ENCODE assay signal across 18 mouse cellular contexts in genomic region chr9:25262087-25262486, GRCm38 (mm10). TPM values are rescaled to one million over a fixed set of nuclear protein-coding genes. Genes with fewer than 3 reads are reported as not detected.
DNase-seq lines count a peak whose midpoint lies in the region; ATAC-seq lines count a peak whose summit lies in the region.
"Had no signal": no experiment of that assay in that cellular context is flagged by ENCODE, and none has a peak within 500 bp of the region (broad histone marks: within the 10 kb centered on the region; RNA-seq: fewer than 3 reads in every experiment).

No protein-coding gene starts in this region.

- ATAC-seq in CD4-positive, CD25-positive, alpha-beta regulatory T cell, adult 4 months, result peak; percentile 70
- ATAC-seq: forebrain, embryonic 14.5 days; forebrain, embryonic 16.5 days had no signal

- peak; percentile 35 for DNase-seq in CD4-positive helper T cell, adult 2 months (ENCODE audit: low read depth, low spot score)
- DNase-seq in induced T-regulatory cell, adult 2 months (ENCODE audit: low read depth), result peak; percentile 51
- DNase-seq in naive thymus-derived CD4-positive, alpha-beta T cell, adult 2 months (ENCODE audit: low read depth), result peak; percentile 49
- no peak for DNase-seq in spleen, adult 12 weeks (ENCODE audit: low spot score)
- no peak for DNase-seq in kidney, postnatal 4 days
- DNase-seq in thymus, postnatal 0 days (ENCODE audit: low spot score), result no peak
- DNase-seq in thymus, postnatal 25 days, result no peak
- DNase-seq: adrenal gland, adult 8-10 months; adrenal gland, postnatal 14 days; adrenal gland, postnatal 36 days; B cell, adult 2 months; cerebellum, adult 11-12 months; cerebellum, adult 2 months; cerebellum, adult 9-10 months; cerebellum, postnatal 25 days had no signal

RNA-seq across cellular contexts. Expression of gene Sept7, which starts 9.8 kb away (rescaled TPM):
- 100 to 1,000 TPM; 401 to 415 TPM for polyA plus RNA-seq in CD4-positive, CD25-positive, alpha-beta regulatory T cell, adult 4 months (2017; shearing (Covaris generic))
- polyA plus RNA-seq in thymus, postnatal 0 days (2015; fragmentation: Nextera tagmentation; extraction: Ambion mirVana), result 259 and 261 TPM in 2 replicates

Comparison
In these comparisons a context has a peak if more than half of its experiments do, and no peak if none do; other contexts are left out.
1. DNase-seq: peak in CD4-positive helper T cell, adult 2 months (single experiment), induced T-regulatory cell, adult 2 months (single experiment) and naive thymus-derived CD4-positive, alpha-beta T cell, adult 2 months (single experiment); none in spleen, adult 12 weeks (single experiment), kidney, postnatal 4 days (0 of 2), thymus, postnatal 0 days (single experiment) and thymus, postnatal 25 days (single experiment).